Mouse (Mus musculus) heart, embryonic 14.5 days (tissue): ENCODE results near the gene 1190005I06Rik. TPM values are rescaled to one million over a fixed set of nuclear protein-coding genes. Genes with fewer than 3 reads are reported as not detected.
A peak's percentile ranks its signal among the peaks of the same experiment; 100 is the strongest.

Experiments
- ATAC-seq: fragments of 200-750 bp; cut with Nextera tagmentation; 2 replicates; pipeline ENCODE4 v1.8.0; 2017; ENCODE audit warnings: low read depth, moderate TSS enrichment; ENCODE audit not compliant: insufficient number of reproducible peaks, insufficient read depth, low FRiP score
- H3K27ac ChIP-seq, 2 experiments: fragments of 200-500 bp in 1 of 2; fragments of 300-500 bp in 1 of 2; sonication (generic) in 1 of 2; replicated peaks in 1 of 2; 2 replicates each; pipeline ENCODE4 v1.5.1; 2012 to 2014; ENCODE audit warnings: low read depth in 2 of 2, low read length in 2 of 2, control low read depth in 1 of 2, mild to moderate bottlenecking in 1 of 2, mixed read lengths in 1 of 2; ENCODE audit not compliant: control insufficient read depth in 1 of 2, insufficient read depth in 1 of 2
- H3K27me3 ChIP-seq: fragments of 300-500 bp; sonication (generic); 2 replicates; pipeline ENCODE4 v1.6.1; 2014; ENCODE audit warnings: mild to moderate bottlenecking, low read length, control low read depth; ENCODE audit not compliant: control insufficient read depth, insufficient read depth
- H3K36me3 ChIP-seq: fragments of 300-500 bp; sonication (generic); 2 replicates; pipeline ENCODE4 v1.6.1; 2014; ENCODE audit warnings: mild to moderate bottlenecking, control low read depth, low read length, mixed read lengths; ENCODE audit not compliant: control insufficient read depth, insufficient read depth
- H3K4me1 ChIP-seq, 2 experiments: fragments of 200-500 bp in 1 of 2; fragments of 300-500 bp in 1 of 2; sonication (generic) in 1 of 2; 2 replicates each; pipeline ENCODE4 v1.6.1; 2012 to 2014; ENCODE audit warnings: low read length in 2 of 2, control low read depth in 1 of 2, mixed read lengths in 1 of 2; ENCODE audit not compliant: control insufficient read depth in 2 of 2, insufficient read depth in 2 of 2
- H3K4me2 ChIP-seq: fragments of 300-500 bp; sonication (generic); 2 replicates; pipeline ENCODE4 v1.6.1; 2014; ENCODE audit warnings: mild to moderate bottlenecking, low read length
- H3K4me3 ChIP-seq, 2 experiments: fragments of 200-500 bp in 1 of 2; fragments of 300-500 bp in 1 of 2; sonication (generic) in 1 of 2; 2 replicates each; pipeline ENCODE4 v1.5.1; 2012 to 2014; ENCODE audit warnings: low read length in 2 of 2, mild to moderate bottlenecking in 2 of 2, control low read depth in 1 of 2, low read depth in 1 of 2, moderate library complexity in 1 of 2; ENCODE audit not compliant: control insufficient read depth in 1 of 2, insufficient read depth in 1 of 2
- H3K9ac ChIP-seq: fragments of 300-500 bp; sonication (generic); 2 replicates; pipeline ENCODE4 v1.6.1; 2014; ENCODE audit warnings: mild to moderate bottlenecking, low read length
- H3K9me3 ChIP-seq: fragments of 300-500 bp; sonication (generic); 2 replicates; pipeline ENCODE4 v1.6.1; 2016; ENCODE audit warnings: low read length, control low read depth; ENCODE audit not compliant: control insufficient read depth
- WGBS: fragments of 180-500 bp; shearing (Covaris S2); extraction: QIAGEN DNeasy Blood & Tissue Kit; methylation state at CpG from one replicate; pipeline ENCODE4 v1.1.7; 2014; 5-methylcytosine and 5-hydroxymethylcytosine counted together
- polyA plus RNA-seq: library from polyadenylated mRNA; unstranded; fragments of >200 nt; fragmentation: Nextera tagmentation; extraction: Ambion mirVana; gene quantifications from 2 replicates; pipeline ENCODE4 v1.2.1, GENCODE M21; 2014

Gene 1190005I06Rik
- polyA plus RNA-seq, 1 experiment from 2014 or later: 6.2 TPM

GRCm38 (mm10) chr8:120631441-120632375, 15.7 kb downstream of the 1190005I06Rik start:
- Histone ChIP-seq H3K4me2 (no peak overlapping the region), H3K27me3 (peaks cover 13% of the 10 kb centered on the region; the same call in 1 of the 2 replicates), H3K9ac (no peak overlapping the region), H3K36me3 (no peaks in the 10 kb centered on the region), H3K9me3 (no peaks in the 10 kb centered on the region), H3K4me1 (peaks cover 5 to 10% of the 10 kb centered on the region in 2 experiments; a peak in 2 of 4 replicates), H3K4me3 (no peak overlapping the region), H3K27ac (no peak overlapping the region)
- 75% methylated on average over 21 of the region's 21 CpGs for WGBS
- ATAC-seq: no peak

- H3K4me1 ChIP-seq: peaks cover 5 to 10% of the 10 kb centered on the region in 2 experiments; a peak in 2 of 4 replicates
Observed at GRCm38 (mm10) chr8:120630848-120631247, 16.6 kb downstream of the 1190005I06Rik start.

GRCm38 (mm10) chr8:120630031-120630430, 17.4 kb downstream of the 1190005I06Rik start:
- 38% methylated on average over 5 of the region's 5 CpGs for WGBS
- Histone ChIP-seq H3K27me3 (peaks cover 8% of the 10 kb centered on the region; the same call in 1 of the 2 replicates), H3K4me3 (no peak overlapping the region), H3K9ac (no peak overlapping the region), H3K9me3 (no peaks in the 10 kb centered on the region), H3K4me1 (peaks cover 5 to 10% of the 10 kb centered on the region in 2 experiments; a peak in 2 of 4 replicates), H3K36me3 (no peaks in the 10 kb centered on the region), H3K27ac (no peak overlapping the region), H3K4me2 (no peak overlapping the region)
- ATAC-seq: no peak

More at GRCm38 (mm10) chr8:120630848-120631247, 16.6 kb downstream of the 1190005I06Rik start:
- peaks cover 13% of the 10 kb centered on the region; the same call in 1 of the 2 replicates for H3K27me3 ChIP-seq
- no peaks in the 10 kb centered on the region for H3K36me3 ChIP-seq
- H3K4me2 ChIP-seq: no peak overlapping the region
- H3K4me3 ChIP-seq: no peak overlapping the region
- no peak overlapping the region for H3K27ac ChIP-seq
- ATAC-seq: no peak
- no peaks in the 10 kb centered on the region for H3K9me3 ChIP-seq
- WGBS: 44% methylated on average over 6 of the region's 6 CpGs
- H3K9ac ChIP-seq: no peak overlapping the region

GRCm38 (mm10) chr8:120627298-120627697, 20.1 kb downstream of the 1190005I06Rik start:
- no peak overlapping the region for H3K27ac ChIP-seq
- no peaks in the 10 kb centered on the region for H3K9me3 ChIP-seq
- peaks cover 0 to 5% of the 10 kb centered on the region in 2 experiments; a peak in 1 of 4 replicates for H3K4me1 ChIP-seq
- no peaks in the 10 kb centered on the region for H3K36me3 ChIP-seq
- no peak overlapping the region for H3K4me2 ChIP-seq
- no peaks in the 10 kb centered on the region for H3K27me3 ChIP-seq
- 78% methylated on average over 5 of the region's 5 CpGs for WGBS
- ATAC-seq: no peak
- H3K4me3 ChIP-seq: no peak overlapping the region
- H3K9ac ChIP-seq: no peak overlapping the region

GRCm38 (mm10) chr8:120626461-120626860, 21.0 kb downstream of the 1190005I06Rik start:
- Histone ChIP-seq H3K27me3 (no peaks in the 10 kb centered on the region), H3K4me3 (no peak overlapping the region), H3K9me3 (no peaks in the 10 kb centered on the region), H3K36me3 (no peaks in the 10 kb centered on the region), H3K9ac (no peak overlapping the region), H3K27ac (no peak overlapping the region), H3K4me1 (peaks cover 7 to 10% of the 10 kb centered on the region in 2 experiments), H3K4me2 (no peak overlapping the region)
- ATAC-seq: no peak
- WGBS: 74% methylated on average over 11 of the region's 11 CpGs

GRCm38 (mm10) chr8:120623608-120624007, 23.8 kb downstream of the 1190005I06Rik start:
- WGBS: 50% methylated on average over 2 of the region's 2 CpGs
- Histone ChIP-seq H3K27me3 (no peaks in the 10 kb centered on the region), H3K4me1 (peaks cover 20 to 21% of the 10 kb centered on the region in 2 experiments), H3K9ac (no peak overlapping the region), H3K4me2 (no peak overlapping the region), H3K4me3 (no peak overlapping the region), H3K36me3 (no peaks in the 10 kb centered on the region), H3K27ac (no peak overlapping the region), H3K9me3 (no peaks in the 10 kb centered on the region)
- ATAC-seq: no peak

- H3K27me3 ChIP-seq: no peaks in the 10 kb centered on the region
- no peaks in the 10 kb centered on the region for H3K36me3 ChIP-seq
- H3K4me1 ChIP-seq: peaks cover 20 to 21% of the 10 kb centered on the region in 2 experiments
- WGBS: 47% methylated on average over 14 of the region's 14 CpGs
- no peak overlapping the region for H3K27ac ChIP-seq
- H3K4me2 ChIP-seq: peak overlapping the region; percentile 20; the same call in 1 of the 2 replicates
- ATAC-seq: no peak
- H3K9me3 ChIP-seq: no peaks in the 10 kb centered on the region
- no peak overlapping the region for H3K4me3 ChIP-seq
- H3K9ac ChIP-seq: peak overlapping the region; percentile 19; the same call in 1 of the 2 replicates
Observed at GRCm38 (mm10) chr8:120622161-120622560, 25.3 kb downstream of the 1190005I06Rik start.
